Mouse (Mus musculus) limb, embryonic 10.5 days (tissue): Measurements from ENCODE around the gene Pex1. TPM values are rescaled to one million over a fixed set of nuclear protein-coding genes. Genes with fewer than 3 reads are reported as not detected.
"Not testable (repeated sequence)": the region's sequence is repeated elsewhere in the genome, so short reads cannot be mapped to it uniquely, and the experiment has no call there.

Experiments used
- DNase-seq: peaks from one replicate; pipeline ENCODE4 v3.0.0-alpha.2; 2017; ENCODE audit warnings: low spot score
- H3K27ac ChIP-seq: fragments of 300-500 bp; sonication (generic); 2 replicates; pipeline ENCODE4 v1.5.1; 2016; ENCODE audit warnings: mild to moderate bottlenecking
- H3K27me3 ChIP-seq: fragments of 300-500 bp; sonication (generic); 2 replicates; pipeline ENCODE4 v1.6.1; 2016; ENCODE audit warnings: low read depth, mild to moderate bottlenecking; ENCODE audit not compliant: poor library complexity, severe bottlenecking
- H3K36me3 ChIP-seq: fragments of 300-500 bp; sonication (generic); 2 replicates; pipeline ENCODE4 v1.6.1; 2016; ENCODE audit warnings: mild to moderate bottlenecking, moderate library complexity
- H3K4me1 ChIP-seq: fragments of 300-500 bp; sonication (generic); 2 replicates; pipeline ENCODE4 v1.6.1; 2016
- H3K4me3 ChIP-seq: fragments of 300-500 bp; sonication (generic); 2 replicates; pipeline ENCODE4 v1.5.1; 2016; ENCODE audit warnings: mild to moderate bottlenecking, moderate library complexity
- H3K9me3 ChIP-seq: fragments of 300-500 bp; sonication (generic); replicated peaks from 2 replicates; pipeline ENCODE4 v1.6.1; 2016; ENCODE audit warnings: mild to moderate bottlenecking
- WGBS: fragments of 180-500 bp; shearing (Covaris S2); methylation state at CpG from one replicate; pipeline ENCODE4 v1.1.7; 2016; 5-methylcytosine and 5-hydroxymethylcytosine counted together
- polyA plus RNA-seq: library from polyadenylated mRNA; unstranded; fragments of >200 nt; fragmentation: Nextera tagmentation; extraction: Ambion mirVana; gene quantifications from 2 replicates; pipeline ENCODE4 v1.2.1, GENCODE M21; 2016

The Pex1 gene
- polyA plus RNA-seq, 1 experiment from 2014 or later: 17.2 TPM

DNA sequence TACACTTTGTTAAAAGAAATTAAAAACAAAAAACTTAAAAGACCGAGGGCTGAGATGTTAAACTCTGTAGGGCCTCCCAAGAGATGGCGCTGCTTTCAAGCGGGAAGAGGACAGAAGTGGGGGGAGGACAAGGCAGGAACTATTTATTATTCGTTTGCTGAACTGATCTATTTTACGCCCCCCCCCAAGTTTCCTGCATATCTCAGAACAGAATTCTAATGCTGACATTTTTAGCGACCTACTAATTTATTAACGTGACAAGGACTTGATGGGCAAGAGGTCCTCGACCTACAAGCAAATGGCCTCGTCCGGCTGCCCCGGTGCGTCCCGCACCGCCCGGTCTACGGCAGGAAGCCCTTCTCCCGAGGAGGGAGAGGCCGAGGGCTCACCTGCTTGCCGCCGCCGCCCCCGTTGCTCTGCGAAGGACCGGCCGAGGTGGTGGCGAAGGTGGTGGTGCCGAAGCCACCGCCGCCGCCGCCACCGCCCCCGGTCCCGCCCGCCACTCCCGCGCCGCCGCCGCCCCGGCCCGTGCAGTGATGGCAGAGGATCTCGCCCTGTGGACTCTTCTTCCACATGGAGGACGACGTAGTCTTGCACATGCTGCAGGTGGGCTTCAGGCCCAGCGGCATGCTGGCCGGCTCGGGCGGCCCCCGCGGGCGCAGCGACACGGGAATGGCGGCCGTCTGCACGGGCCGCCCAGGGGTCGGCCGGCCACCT is 51.3 kb downstream of the Pex1 start:
- H3K9me3 ChIP-seq: no peaks in the 10 kb centered on the region
- peaks cover 34% of the 10 kb centered on the region for H3K36me3 ChIP-seq
- under 1% methylated on average over 59 of the region's 60 CpGs for WGBS

DNA sequence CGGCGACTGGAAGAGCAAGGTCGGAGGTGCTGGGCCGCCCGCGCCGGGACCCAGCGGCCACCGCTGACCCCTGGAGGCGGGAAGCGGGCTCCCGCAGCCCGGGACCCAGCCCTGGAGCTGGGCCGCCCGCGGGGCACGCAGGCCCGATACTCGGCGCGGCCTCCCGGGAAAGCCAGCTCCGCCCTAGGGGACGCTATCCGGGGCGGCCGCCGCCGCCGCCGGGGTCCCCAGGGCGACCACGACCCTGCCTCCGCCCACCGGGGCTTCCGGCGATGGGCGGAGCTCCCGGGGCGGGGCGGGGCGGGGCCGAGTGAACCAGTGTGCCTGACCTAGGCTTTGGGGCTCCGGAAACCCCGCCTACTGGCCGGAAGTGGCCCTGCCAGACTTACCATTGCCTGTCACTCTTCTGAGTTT is 51.8 kb downstream of the Pex1 start:
- Histone ChIP-seq H3K36me3 (peaks cover 28% of the 10 kb centered on the region), H3K27ac (peak overlapping the region; percentile 96), H3K4me1 (peaks cover 16% of the 10 kb centered on the region), H3K9me3 (no peaks in the 10 kb centered on the region), H3K27me3 (no peaks in the 10 kb centered on the region), H3K4me3 (peak overlapping the region; percentile 96)
- peak; percentile 97 for DNase-seq
- 1% methylated on average over 18 of the region's 46 CpGs for WGBS

More for the DNA sequence above, 51.3 kb downstream of the Pex1 start:
- Histone ChIP-seq H3K27me3 (no peaks in the 10 kb centered on the region), H3K27ac (peak overlapping the region; percentile 96), H3K4me1 (peaks cover 16% of the 10 kb centered on the region), H3K4me3 (peak overlapping the region; percentile 96)
- peak; percentile 75 for DNase-seq

DNA sequence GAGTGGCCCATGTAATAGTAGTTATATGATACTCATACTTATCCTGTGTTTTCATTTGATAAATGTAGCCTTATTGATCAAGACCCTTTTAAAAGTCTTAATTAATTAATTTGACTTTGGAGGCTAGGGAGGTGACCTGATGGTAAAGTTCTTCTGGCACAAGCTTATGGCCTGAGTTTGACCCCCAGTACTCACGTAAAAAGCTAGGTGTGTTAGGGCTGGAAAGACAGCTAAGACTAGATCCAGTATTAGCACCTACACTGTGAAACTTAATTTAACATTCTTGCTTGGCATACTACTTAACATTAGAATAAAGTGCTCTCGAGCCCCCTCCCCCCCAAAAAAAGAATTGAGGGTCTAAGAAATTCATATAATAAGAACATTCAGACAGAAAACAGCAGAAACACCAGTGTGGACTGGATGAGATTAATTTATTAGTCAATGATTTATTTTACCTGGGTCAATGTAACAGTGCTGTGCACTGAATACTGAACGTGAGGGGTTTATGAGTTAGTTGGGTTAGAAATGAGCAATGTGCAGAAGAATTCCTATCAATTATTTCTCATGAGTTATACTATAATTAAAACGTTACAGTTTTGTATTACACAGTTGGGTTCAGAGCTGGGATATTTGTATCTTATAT is 52.5 kb downstream of the Pex1 start:
- H3K27me3 ChIP-seq: no peaks in the 10 kb centered on the region
- H3K36me3 ChIP-seq: peaks cover 22% of the 10 kb centered on the region
- peaks cover 16% of the 10 kb centered on the region for H3K4me1 ChIP-seq
- no peak for DNase-seq
- WGBS: 56% methylated on average over 4 of the region's 4 CpGs
- H3K27ac ChIP-seq: peak overlapping the region; percentile 19; the same call in 1 of the 2 replicates
- H3K9me3 ChIP-seq: no peaks in the 10 kb centered on the region
- peak overlapping the region; percentile 96 for H3K4me3 ChIP-seq

DNA sequence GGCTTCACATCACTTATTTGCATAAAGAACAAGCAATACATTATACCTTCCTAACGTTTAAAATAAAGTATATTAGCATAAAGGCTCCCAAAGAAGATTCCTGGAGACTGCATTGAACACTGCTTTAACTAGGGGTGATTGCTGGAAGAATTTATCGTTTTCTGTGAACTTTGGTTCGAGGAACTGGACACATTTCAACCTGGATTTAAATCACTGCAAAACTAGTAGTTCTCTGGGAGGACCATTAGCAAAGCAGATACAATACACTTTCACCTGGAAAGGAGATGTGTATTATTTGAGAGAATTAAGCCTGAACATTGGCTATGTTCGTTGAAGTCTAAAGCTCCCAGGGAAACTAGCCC is 53.0 kb downstream of the Pex1 start:
- peaks cover 17% of the 10 kb centered on the region for H3K36me3 ChIP-seq

DNA sequence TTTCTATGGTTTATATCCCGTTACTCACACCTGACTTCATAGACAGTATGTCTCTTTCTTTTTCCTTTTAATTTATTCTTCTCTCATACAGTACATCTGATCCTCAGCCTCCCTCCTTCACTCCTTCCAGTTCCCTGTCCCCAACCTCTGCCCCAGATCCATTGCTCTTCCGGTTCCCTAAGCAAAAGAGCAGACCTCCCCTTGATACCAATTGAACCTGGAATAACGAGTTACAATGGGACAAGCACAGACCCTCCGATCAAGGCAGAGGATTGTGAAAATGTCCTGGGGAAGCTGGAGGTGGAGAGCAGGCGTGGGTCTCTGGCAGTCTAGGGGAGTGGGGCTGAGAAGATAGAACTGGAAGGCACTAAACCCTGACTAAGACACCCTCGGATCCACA is 55.0 kb downstream of the Pex1 start, which contains the start of gene Tmbim7:
Tmbim7 (plus strand) TSS at position 301 of the 400 bp plus-strand sequence.
- H3K9me3 ChIP-seq: no peaks in the 10 kb centered on the region
- no peak within 1 kb of the TSS for H3K27ac ChIP-seq
- no peaks in the 10 kb centered on the region for H3K36me3 ChIP-seq
- peaks cover 10% of the 10 kb centered on the region for H3K4me1 ChIP-seq
- H3K4me3 ChIP-seq: no peak within 1 kb of the TSS
- WGBS: 86% methylated on average over 6 of the region's 6 CpGs
- DNase-seq: no peak
- no peaks in the 10 kb centered on the region for H3K27me3 ChIP-seq

More for the DNA sequence above, 53.0 kb downstream of the Pex1 start:
- H3K9me3 ChIP-seq: no peaks in the 10 kb centered on the region
- WGBS: 74% methylated on average over 4 of the region's 4 CpGs
- no peaks in the 10 kb centered on the region for H3K27me3 ChIP-seq
- no peak for DNase-seq
- H3K4me3 ChIP-seq: no peak overlapping the region
- peaks cover 16% of the 10 kb centered on the region for H3K4me1 ChIP-seq
- no peak overlapping the region for H3K27ac ChIP-seq

DNA sequence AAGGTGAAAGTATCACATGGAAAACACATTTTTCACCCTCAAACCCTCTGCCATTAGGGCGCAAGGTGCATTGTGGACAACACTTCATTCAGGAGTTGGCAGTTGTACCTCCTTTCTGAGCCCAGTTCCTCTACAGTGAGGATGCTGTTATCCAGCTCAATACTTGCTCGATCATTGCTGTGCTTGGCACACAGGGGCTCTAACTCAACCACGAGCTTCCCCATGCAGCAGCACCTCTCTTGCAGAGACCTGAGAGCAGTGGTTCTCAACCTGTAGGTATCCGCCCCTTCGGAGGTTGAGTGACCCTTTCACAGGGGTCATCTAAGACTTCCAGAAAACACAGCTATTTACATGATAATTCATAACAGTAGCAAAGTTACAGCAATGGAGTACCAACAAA is 55.8 kb downstream of the Pex1 start:
- 91% methylated on average over 5 of the region's 5 CpGs for WGBS

DNA sequence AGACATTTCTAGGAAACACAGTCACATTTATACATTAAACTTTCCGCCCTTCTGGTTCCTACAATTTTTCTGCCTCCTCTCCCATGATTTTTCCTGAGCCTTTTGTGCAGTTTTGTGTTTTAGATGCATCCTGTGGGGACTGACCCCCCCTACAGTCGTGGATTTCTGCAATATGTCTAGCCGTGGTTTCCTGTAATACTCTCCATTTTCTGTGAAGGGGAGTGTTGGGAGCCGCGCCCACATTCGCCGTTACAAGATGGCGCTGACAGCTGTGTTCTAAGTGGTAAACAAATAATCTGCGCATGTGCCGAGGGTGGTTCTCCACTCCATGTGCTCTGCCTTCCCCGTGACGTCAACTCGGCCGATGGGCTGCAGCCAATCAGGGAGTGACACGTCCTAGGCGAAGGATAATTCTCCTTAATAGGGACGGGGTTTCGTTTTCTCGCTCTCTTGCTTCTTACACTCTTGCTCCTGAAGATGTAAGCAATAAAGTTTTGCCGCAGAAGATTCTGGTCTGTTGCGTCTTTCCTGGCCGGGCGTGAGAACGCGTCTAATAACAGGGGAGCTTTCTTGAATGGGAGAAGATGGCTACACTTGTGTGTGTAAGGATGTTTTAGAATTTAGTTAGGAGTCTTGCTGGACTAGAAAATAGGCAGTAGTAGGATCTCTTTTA is 57.2 kb downstream of the Pex1 start:
- not testable (repeated sequence) for H3K36me3 ChIP-seq, H3K27me3 ChIP-seq, H3K27ac ChIP-seq, H3K4me3 ChIP-seq, H3K4me1 ChIP-seq, H3K9me3 ChIP-seq, DNase-seq
- 95% methylated on average over 15 of the region's 25 CpGs for whole genome bisulfite sequencing

More for the DNA sequence above, 55.8 kb downstream of the Pex1 start:
- Histone ChIP-seq H3K27me3 (no peaks in the 10 kb centered on the region), H3K27ac (no peak overlapping the region), H3K9me3 (no peaks in the 10 kb centered on the region), H3K36me3 (no peaks in the 10 kb centered on the region), H3K4me1 (peaks cover 4% of the 10 kb centered on the region), H3K4me3 (no peak overlapping the region)
- no peak for DNase-seq

DNA sequence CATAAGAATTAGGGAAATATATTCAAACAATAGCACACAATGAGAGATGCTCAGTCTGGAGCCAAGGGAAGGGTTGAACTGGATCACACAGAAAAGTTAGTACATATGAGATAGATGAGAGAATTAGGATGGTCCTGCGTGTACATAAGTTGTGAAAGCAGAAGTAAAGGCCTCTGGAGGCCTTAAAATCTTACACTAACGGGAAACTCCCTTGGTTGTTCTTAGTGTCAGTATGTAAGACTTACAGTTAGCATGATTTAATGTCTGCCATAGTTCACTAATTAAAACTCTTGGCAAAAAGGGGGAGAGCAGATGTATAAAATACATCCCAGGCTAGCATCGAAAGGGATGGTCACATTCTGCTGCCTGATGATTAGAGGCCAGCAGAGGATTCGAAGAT is 57.9 kb downstream of the Pex1 start:
- Histone ChIP-seq H3K27ac (no peak overlapping the region), H3K4me1 (no peaks in the 10 kb centered on the region), H3K9me3 (no peaks in the 10 kb centered on the region), H3K27me3 (no peaks in the 10 kb centered on the region), H3K4me3 (no peak overlapping the region), H3K36me3 (no peaks in the 10 kb centered on the region)
- 88% methylated on average over 4 of the region's 4 CpGs for WGBS
- no peak for DNase-seq

DNA sequence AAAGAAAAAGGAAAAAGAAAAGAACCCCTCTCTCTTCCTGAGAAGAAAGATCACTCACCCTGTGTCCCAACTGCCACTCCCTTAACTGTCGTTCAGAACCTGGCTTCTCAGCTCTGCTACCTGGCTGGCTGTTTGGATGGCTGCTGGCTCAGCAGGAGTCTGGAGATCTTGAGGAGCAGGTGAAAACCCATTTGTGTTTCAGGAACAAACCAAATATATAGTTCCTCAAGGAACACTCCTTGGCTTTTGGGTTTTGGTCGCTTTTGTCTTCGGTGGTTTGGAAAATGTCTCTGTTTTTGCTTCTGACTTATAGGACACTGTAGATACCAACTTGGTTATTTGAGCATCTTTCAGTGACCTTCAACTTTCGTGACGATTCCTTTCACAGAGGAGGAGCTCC is 61.2 kb downstream of the Pex1 start, which contains the start of gene Gatad1:
Gatad1 (minus strand) TSS at position 101 of the 400 bp plus-strand sequence.
- no peak within 1 kb of the TSS for H3K4me3 ChIP-seq
- no peaks in the 10 kb centered on the region for H3K4me1 ChIP-seq
- H3K9me3 ChIP-seq: no peaks in the 10 kb centered on the region
- no peaks in the 10 kb centered on the region for H3K27me3 ChIP-seq
- H3K36me3 ChIP-seq: no peaks in the 10 kb centered on the region
- no peak for DNase-seq
- 80% methylated on average over 5 of the region's 5 CpGs for WGBS
- H3K27ac ChIP-seq: no peak within 1 kb of the TSS

DNA sequence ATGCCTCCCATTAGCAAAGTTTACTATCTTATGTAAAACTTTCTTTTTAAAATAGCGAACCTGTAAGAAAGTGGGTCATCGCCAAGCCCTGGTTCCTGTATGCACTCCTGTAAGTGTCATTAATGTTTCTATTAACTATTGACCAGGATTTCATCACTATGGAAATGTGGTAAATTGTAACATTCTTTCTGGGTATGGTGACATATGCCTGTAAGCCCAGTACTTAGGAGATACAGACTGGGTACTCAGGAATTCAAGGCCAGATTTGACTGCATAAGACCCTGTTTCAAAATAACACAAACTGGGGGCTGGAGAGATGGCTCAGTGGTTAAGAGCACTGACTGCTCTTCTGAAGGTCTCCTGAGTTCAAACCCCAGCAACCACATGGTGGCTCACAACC is 69.4 kb downstream of the Pex1 start:
- H3K36me3 ChIP-seq: no peaks in the 10 kb centered on the region
- no peak overlapping the region for H3K27ac ChIP-seq
- H3K4me3 ChIP-seq: no peak overlapping the region
- H3K27me3 ChIP-seq: no peaks in the 10 kb centered on the region
- H3K4me1 ChIP-seq: peaks cover 12% of the 10 kb centered on the region
- no peaks in the 10 kb centered on the region for H3K9me3 ChIP-seq
- 98% methylated on average over 2 of the region's 2 CpGs for WGBS
- no peak for DNase-seq

DNA sequence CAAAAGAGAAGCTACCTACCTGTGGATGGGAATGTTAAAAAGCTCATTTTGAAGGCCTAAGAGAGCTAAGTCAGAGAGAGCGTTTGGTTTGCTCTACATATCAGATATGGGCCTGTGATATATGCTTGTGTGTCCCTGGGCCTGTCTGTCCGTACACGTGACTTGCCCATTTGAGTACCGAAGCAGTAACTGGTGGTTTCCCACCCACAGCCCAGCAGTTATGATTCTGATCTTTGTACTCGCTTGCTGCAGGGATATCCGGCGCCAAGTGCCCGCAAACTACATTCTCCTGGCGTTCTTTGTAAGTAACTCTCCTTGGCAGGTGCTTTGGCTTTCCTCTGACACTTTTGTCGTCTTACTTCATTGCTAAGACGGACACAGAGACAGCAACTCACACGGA is 70.7 kb downstream of the Pex1 start:
- H3K4me1 ChIP-seq: peaks cover 12% of the 10 kb centered on the region
- no peaks in the 10 kb centered on the region for H3K36me3 ChIP-seq
- H3K27ac ChIP-seq: peak overlapping the region; percentile 54; the same call in 1 of the 2 replicates
- 86% methylated on average over 12 of the region's 12 CpGs for WGBS
- H3K4me3 ChIP-seq: no peak overlapping the region
- H3K9me3 ChIP-seq: no peaks in the 10 kb centered on the region
- no peak for DNase-seq
- no peaks in the 10 kb centered on the region for H3K27me3 ChIP-seq

DNA sequence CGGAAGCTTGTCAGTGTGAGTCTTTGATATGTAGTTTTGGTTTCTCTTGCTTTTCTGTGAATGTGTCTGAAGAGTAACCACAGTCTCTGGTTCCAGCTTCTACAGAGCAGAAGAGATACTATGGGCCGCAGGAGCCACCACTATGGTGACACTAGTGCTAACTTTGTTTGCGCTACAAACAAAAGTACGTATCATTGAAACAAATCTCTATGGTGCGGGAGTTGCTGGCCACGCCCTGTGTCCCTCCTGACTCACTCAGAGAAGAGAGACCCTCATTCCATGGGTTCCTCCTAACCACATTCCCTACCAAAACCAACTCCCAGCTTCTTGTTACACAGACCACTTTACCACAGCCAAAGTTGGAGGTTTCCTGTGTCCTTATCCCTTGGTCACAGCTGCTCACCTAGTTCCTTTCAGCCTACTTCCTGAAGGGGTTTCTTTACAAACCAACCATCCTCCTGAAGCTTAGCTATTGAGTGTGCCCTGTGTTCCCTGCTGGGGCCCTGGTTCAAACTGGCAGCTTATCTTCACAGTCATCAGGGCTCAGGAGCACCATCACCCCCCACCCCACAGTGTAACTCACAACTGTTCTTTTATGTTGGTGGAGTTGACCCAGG is 74.2 kb downstream of the Pex1 start:
- Histone ChIP-seq H3K27me3 (no peaks in the 10 kb centered on the region), H3K4me3 (no peak overlapping the region), H3K4me1 (peaks cover 12% of the 10 kb centered on the region), H3K9me3 (no peaks in the 10 kb centered on the region), H3K27ac (no peak overlapping the region), H3K36me3 (no peaks in the 10 kb centered on the region)
- DNase-seq: no peak
- 92% methylated on average over 6 of the region's 6 CpGs for WGBS
